Mouse (Mus musculus) natural killer cell, adult 2 months (primary cell): ENCODE measurements at regions not wholly inside any gene's neighbourhood (a gene's known extent, or its start where the extent isn't known, plus 50 kb on each side); places are given as distances from the start of the nearest gene placed in this dataset.

Experiments
- DNase-seq, 2 experiments: peaks; one replicate each; pipeline ENCODE4 v3.0.0; 2022; ENCODE audit warnings: low spot score in 2 of 2

DNA sequence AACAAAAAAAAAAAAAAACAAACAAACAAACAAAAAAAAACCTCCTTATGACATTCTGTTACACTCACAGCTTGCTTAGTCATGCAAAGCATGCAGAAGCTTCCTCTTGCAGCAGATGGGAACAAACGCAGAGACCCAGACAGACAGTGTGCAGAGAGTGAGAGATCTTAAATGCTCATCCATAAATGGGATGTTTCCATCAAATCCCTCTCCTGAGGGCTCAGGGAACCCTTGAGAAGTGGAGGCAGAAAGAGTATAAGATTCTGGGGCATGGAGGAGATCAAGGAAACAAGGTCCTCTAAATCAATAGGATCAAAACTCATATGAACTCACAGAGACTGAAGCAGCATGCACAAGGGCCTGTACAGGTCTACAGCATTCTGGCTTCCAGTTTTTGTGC lies 52.5 kb downstream of the Adm start:
- no peak for DNase-seq

DNA sequence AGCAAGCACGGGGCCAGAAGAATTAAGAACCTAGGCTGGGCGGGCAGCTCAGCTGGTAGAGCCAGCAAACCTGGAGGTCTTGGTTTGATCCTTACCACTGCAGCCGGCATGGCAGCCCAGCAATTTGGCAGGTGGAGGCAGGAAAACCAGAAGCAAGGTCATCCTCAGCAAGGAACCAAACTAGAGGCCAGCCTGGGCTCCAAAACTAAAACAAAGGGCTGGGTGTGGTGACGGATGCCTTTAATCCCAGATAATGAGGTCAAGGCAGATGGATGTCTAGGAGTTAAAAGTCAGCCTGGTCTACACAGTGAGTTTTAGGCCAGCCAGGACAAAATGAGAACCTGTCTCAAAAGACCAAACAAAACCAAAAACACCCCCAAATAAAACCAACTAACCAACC lies 55.5 kb downstream of the Adm start:
- no peak for DNase-seq

DNA sequence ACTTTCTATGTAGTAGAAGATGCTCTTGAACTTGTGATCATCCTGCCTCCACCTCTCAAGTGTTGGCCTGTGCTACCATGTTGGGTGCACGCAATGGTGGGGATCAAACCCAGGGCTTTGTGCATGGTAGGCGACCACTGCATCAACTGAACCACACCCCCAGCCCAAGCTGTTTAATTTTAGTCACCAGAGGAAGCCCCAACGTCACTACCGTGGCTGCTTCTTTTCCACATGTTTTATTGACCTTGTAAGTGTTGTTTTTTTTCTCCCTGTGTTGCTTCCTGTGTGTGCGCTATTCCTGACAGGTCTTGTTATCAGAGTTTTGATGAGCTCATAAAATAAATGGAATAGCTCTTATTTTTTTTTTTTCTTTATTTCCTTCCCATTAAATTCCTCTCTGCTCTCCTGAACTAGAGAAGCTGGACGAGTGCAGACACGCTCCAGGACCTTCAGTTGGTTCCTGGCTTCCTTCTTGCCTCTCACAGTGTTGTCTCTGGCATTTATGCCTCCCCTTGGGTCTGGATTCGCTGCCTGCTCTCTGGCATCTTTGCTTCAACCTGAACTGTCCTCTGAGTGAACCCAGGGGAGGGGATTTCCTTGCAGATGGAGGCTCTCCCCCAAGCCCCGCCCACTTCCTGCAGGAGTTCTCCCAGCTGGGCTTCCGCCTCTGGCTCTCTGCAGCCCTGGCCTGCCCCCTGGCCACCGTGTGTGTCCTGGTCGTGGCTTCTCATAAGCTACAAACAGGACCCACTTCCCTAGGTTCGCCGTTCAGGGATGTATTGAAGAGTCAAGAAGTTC lies 61.6 kb downstream of the Adm start:
- DNase-seq: peak; percentile 37 to 62

DNA sequence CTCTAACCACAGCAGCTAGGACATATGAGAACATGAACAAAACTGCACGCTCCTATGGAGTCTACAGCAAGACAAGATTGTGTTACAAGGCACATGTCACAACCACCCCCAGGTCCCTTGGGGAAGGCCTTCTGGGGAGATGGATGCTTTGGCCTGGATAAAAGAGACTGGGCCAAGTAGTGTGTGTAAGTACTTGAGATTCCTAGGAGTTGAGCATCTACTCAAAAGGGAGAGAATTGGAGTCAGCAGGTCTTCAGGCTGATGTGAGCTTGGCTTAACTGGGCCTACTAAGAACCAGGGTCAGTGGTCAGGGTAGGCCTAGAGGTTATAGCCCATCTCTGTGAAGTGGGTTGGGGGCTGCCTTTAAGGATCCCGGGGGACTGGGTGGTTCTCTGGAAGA lies 62.8 kb downstream of the Adm start:
- DNase-seq: no peak

DNA sequence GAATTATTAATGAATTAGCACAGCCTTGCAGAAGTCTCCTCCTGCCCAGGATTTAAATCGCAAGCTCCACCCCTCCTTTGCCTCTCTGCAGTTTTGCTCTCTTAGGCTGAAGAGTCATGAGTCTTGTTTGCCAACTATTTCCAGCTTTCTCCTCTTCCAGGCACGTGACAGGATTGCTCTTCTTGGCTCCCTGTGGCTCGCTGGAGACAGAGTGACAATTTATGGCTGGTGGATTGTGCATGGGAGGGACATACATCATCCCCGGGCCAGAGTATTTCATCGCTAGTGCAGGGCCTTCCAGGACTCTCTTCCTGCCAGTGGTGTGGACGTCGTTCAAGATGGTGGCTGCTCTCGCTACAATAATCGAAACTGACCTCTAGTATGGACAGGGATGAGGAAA lies 63.4 kb downstream of the Adm start:
- DNase-seq: no peak

DNA sequence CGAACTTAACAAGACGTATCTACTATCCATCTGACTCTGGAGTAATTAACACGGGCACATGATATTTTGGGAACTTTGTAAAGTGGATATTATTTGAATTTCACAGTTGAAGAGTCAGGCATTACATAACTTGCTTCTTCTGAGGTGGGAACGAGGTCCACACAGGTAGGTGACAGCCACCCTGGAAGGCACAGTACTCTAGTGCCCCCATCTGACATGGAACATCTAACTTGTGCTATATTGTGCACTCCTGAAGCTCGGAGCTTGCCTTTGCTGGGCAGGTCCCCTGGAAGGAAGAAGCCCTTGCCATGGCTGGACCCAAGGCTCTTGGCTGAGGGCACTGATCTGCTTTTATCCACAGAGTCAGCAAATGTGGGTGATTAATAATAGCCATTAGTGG lies 66.8 kb downstream of the Adm start:
- no peak for DNase-seq

DNA sequence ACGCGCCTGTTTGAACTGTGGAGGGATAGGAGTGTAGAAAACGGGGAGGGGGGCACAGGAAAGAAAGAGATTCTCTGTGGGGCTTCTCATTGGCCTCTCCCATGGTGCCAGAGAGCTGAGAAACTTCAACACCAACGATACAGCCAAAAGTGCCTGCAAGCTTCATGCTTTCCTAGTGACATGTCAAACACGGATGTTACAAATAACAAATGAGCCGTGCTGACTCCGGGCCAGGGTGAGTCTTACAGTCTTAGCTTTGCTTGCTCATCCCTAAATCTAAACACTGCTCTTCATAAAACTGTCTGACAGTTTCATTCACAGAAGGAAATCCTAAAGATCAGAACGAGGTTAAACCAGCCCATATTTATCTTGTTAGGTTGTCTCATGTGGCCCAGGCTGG lies 68.3 kb downstream of the Adm start:
- no peak for DNase-seq

DNA sequence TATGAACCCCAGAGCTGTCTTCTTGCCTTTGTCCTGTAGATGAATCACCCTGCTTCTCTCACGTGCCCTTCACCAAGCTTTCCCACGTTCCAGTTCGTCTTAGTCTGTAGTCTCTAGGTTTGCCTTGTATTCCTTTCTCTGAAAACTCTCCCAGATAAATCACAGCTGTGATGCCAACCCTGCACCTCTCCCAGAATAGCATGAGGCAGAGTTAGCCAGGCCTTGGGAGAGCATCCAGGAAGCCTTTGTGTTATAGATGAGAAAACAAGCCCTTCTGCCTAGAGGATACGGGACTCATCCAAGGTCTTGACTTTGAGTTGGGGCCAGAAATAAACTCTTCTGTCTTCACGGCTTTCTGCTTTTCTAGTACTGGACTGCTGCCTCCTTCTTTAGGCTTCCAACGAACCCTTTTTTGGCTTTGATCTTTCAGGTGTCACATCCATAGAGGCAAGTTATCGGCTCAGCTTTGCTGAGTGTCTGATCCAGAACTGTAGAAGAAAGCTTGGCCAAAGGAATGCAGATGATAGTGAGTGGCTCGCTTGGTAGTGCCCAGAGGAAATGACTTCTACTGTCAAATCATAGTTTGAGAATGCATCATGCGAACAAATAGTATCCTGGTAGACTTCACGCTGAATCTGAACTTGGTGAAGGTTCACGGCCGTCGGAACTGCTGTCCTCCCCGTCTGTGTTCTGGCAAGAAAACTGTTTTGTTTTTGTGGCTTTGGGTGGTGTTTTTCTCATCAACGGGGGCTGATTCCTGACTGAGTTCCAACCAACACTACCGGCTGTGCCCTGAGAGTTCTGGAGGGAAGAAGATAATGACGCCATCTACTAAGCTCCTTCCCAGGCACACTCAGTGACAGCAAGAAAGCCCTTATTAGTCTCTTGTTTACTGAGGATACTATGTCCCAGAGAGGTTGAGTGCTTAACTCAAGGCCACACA lies 69.5 kb upstream of the Ampd3 start:
- DNase-seq: no peak

DNA sequence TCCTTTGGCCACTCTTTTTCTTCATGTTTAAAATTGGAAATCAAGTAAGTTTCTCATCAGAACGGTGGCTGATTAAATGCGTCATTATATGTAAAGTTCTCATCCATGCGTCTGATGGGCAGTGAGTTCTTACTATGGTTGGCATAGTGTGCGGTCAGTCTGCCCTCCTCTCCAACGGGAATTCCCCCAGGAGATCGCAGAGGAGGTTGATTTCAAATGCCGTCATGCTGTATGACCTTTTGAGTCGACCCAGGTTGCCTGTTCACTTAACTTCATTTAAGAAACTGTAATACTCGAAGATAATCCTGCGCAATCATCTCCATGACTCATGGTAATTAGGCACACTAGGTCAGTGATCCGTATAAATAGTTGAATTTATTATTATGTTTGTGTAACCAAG lies 68.4 kb upstream of the Ampd3 start:
- no peak for DNase-seq

DNA sequence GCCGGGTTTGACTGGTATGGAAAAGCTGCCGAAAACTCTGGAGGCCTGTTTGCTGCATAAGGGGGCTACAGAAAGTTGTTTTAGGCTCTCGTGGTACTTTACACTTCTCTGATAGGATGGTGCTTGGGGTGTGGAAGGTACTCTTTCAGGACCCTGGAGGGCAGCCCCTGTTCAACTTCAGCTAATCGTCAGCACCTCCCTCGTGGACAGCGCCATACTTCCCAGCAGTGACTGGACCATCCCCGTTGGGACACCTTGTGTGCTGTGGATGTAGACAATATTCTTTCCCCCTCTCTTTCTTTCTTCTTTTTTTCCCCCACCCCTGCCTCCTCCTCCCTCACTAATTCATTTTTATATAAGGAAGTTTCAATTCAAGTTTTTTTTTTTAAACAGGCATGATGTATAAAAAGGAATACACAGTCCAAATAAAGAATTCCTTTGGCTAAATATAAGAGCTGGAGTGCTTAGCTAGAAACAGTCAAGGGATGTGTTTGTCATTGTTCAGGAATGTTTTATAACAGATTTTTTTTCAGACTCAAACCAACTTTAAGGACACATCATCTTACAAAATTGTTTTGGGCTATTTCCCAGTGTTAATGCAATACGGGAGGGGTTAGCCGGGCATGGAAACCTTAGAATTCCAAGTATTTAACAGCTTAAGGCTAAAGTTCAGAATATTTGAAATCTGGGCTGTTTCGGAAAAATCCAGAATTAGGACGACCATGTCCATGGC lies 66.2 kb upstream of the Ampd3 start:
- no peak for DNase-seq

DNA sequence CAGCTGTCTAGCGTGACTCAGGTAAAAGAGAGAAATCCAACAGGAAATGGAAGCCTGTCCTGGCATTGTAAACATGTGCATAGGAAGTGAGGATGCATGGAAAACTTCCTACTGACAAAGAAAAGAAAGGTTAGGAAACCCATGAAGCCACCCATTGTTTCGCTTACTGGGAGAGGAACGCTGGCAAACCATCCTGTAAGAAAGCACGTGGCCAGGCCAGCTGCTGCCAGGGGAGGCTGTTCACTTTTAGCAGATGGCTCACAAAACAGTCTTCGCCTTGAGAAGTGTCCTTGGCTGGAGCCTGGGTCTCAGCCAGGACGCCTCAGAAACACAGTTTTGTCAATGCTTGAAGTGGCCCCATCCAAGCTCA lies 65.6 kb upstream of the Ampd3 start:
- no peak for DNase-seq

DNA sequence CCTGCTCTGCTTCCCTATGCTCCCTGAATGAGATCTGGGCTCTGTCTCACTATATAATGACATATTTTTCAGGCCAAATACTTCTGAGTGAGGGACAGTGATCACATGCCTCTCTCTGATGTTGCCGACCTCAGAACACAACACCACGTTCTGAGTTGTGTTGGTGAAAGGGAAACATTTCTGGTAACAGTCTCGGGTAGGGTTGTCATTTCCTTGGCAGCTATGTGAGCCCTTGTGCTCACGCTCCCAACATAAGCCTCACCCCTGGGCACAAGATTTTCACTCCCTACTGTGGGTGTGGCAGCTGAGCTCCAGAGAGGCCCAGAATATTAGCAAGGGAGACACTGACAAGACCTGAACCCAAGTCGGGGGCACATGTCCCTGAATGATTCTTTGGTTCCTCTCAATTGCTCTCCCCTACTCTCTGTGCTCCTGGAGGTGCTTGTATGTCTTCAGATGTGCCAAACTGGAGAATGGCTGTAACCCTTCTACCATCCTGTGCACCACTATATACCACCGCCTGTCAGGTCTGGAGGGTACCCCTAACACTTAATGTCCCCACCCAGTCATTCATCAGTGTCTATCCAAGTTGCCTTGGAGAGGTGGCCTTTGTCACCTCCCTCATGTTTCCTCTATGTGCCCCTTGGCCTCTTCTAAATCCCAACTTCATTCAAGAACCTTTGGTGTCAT lies 62.5 kb upstream of the Ampd3 start:
- no peak for DNase-seq

DNA sequence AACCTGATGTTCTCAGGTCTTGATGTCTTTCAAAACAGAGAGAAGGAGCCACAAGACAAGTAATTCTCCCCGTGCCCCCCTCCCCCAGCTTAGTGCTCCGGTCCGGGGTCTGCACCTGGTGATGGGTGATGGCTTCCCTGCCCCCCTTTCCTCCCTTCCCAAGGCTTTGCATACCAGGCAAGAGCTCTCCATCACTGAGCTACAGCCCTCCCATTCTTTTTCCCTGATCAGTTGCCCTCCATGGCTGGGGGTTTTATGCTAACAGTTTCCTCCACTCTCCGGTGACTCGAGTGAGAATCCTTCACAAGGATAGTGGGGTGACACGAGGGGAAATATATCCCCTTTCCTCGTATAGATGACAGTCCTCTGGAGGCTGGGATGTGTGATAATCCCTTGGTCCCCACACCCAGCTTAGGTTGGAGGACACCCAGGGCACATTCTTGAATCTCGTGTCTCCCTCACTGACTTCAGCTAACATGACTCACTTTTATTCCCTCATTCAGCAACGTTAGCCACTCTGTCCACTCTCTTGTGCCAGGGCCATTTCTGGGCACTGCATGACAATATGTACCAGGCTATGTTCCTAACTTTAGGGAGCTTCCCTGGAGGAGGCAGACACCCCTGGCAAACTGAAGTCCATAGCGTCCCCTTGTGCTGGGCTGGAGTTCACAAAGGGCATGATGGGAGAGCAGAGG lies 61.9 kb upstream of the Ampd3 start:
- no peak for DNase-seq

DNA sequence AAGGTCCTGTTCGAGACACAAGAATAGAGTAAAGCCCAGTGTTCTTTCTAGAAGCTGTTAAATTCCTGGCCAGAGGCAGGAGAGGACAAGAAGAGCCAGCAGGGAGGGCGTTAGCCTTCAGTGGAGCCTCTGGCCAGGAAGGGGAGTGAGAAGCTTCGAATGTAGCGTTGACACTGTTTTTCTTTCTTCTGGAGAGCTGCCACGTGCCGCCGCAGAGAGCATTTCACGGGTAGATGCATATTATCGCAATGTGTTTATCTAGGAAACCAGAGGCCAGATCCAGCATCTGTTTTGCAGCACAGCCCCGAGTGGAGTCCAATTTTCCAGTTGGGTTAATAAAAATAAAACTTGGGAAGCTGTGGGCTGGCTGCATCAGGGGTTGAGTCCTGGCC lies 61.3 kb upstream of the Ampd3 start:
- no peak for DNase-seq

DNA sequence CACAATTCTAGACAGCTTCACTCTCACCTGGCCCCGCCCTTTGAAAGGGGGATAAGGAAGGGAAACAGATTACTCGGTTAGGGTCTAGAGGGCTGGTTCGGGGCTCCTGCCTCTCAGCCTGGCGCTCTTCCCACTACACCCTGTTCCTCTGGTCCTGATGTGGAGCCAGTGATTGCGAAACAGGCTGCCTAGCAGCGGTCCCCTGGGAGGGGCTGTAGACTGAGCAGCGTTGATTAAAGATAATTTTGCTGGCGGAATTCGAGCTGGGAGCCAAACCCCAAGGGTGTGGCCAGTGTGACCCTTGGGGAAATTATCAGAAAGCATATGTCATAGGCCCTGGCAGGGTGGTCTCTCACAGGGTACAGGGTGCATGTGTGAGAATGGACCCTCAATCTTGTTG lies 59.9 kb upstream of the Ampd3 start:
- DNase-seq: no peak

DNA sequence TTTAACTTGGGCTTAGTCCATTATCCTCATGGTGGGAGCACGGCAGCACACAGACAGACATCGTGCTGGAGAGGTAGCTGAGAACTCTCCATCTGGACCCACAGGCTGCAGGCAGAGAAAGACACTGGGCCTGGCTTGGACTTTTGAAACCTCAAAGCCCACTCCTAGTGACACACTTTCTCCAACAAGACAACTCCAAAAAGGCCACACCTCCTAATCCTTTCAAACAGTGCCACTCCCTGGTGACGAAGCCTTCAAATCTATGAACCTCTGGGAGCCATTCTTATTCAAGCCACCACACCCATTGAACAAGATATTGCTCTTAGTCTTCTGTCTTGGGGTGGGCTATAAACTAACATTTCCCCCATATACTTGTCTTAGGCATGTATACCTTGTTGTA lies 59.2 kb upstream of the Ampd3 start:
- no peak for DNase-seq

DNA sequence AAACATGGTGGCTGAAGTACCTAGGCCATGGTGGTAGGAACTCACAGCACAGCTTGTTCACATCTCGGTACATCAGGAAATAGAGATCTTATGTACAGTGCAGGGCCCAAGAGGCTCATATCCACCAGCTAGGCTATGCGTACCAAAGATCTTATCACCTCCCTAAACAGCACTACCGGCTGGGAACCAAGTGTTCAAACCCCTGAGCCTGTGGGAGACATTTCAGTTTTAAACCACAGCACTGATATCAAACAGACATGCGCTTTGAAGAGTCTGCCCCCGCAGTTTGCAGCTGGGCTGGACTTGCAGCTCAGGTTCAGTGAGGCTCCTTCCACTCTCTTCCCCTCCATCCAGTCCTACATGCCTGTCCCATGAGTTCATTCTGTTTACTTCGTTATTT lies 58.4 kb upstream of the Ampd3 start:
- no peak for DNase-seq

DNA sequence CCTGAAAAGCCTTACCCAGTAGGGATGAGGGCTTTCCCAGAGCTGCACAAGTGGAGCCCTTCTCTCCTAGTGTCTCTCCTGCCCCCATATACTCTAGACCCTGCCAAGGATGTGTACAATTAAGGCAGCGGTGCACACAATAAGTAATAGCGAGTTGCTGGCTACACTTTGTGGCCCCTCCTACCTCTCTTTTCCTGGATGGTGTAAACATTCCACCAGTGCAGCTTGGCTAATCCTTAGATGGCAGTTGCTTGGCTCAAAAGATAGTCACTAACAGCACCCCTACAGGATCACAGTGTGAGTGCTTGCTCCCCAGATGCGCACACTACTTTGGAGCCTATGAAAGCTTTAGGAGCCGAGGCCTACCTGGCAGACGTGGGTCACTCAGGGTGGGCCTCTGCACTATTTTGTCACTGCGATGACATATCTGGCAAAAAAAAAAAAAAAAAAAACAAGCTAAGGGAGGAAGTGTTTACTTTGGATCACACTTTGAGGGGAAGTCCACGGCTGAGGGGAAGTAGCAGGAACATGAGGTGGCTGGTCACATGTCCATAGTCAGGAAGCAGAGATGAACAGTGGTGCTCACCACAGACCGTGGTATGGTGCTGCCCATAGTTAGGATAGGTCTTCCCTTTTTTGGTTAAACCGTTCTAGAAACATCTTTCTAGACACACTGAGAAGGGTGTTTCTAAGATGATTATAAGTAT lies 57.6 kb upstream of the Ampd3 start:
- no peak for DNase-seq

DNA sequence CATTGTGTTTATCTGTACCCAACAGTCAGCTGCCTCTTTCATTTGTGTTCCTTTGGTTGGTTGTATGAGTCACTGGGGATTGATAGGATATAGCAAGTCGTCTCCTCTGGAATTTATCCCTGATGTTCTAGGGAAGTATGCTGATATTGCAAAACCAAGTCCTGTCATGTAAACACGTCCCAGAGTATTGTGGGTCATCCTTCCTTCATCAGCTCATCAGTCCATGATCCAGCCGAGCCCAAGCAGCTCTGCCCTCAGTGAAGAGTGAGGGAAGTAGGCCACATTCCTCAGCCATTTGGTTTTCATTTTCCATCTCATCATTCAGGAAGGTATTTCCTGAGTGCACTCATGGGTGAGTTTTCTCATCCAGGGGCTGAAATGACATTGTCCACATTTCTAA lies 54.3 kb upstream of the Ampd3 start:
- no peak for DNase-seq

DNA sequence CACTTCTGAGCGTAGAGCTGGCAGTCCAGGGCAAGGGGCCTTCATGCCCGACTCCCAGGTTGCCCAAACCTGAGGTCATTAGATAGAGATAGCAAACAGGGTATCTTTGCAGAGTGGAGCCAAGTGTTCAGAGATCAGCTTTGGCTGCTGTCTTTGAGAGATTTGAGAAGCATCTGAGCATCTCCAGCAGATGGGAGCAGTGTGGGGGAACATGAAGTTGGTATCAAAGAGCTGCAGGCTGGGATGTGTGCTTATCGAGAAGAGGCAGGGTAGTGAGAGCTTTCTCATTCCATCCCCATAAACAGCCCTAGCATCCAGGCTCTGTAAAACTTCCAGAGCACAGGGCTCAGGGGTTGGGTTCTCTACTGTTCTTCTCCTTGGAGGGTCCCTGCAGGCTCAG lies 52.9 kb upstream of the Ampd3 start:
- DNase-seq: no peak

DNA sequence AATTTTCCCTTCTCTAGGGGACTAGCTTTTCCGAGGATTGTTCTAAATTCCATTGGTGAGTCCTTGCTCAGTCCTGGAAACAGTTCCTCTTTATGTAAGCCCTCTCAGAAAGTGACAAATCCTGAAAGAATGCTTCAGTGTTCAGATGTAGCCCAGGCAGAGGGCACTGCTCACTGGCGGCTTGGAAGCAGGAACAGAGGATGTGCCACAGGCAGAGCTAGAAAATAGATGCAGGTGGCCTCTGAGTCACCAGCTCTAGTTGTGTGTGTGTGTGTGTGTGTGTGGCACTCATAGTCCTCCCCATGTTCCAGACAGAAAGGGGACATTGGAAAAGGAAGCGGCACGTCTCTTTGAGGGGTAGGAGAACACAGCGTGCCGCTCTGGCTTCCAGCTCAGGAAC lies 52.5 kb upstream of the Ampd3 start:
- DNase-seq: no peak
